Mouse (Mus musculus): ENCODE measurements around the gene Rap1gap.

GRCm38 (mm10) chr4:137630153-137630552 is 34.4 kb upstream of the Rap1gap start:
- TF ChIP-seq TCF12 (IDR thresholded peaks at IDR 0.05; ENCODE audit: insufficient read depth, poor library complexity, severe bottlenecking), result no peak
- TF ChIP-seq MAX (IDR thresholded peaks at IDR 0.05; ENCODE audit: low read depth), result no peak
- no peak for TF ChIP-seq POLR2AphosphoS2 (IDR thresholded peaks at IDR 0.05; ENCODE audit: insufficient read length, low read depth)
- no peak for TF ChIP-seq POLR2A (IDR thresholded peaks at IDR 0.05; ENCODE audit: insufficient read length, low read depth)
- no peak for TF ChIP-seq MYOG (IDR thresholded peaks at IDR 0.05; ENCODE audit: control insufficient read depth in 1 of 3, insufficient read depth in 1 of 3, insufficient read length in 2 of 3, low read depth in 2 of 3)
- no peak for TF ChIP-seq TCF3 (IDR thresholded peaks at IDR 0.05; ENCODE audit: insufficient read length, low read depth)
- no peak for TF ChIP-seq USF1 (IDR thresholded peaks at IDR 0.05; ENCODE audit: low read depth)
- TF ChIP-seq SRF (IDR thresholded peaks at IDR 0.05; ENCODE audit: control insufficient read depth, insufficient read length, low read depth), result no peak
